Mouse (Mus musculus) megakaryocyte-erythroid progenitor cell, adult 5 weeks (primary cell): ENCODE results near the gene Impdh2. TPM values are rescaled to one million over a fixed set of nuclear protein-coding genes. Genes with fewer than 3 reads are reported as not detected.

ENCODE experiments used
- polyA plus RNA-seq: library from polyadenylated mRNA; stranded (reverse); fragments of >175 nt; gene quantifications from 2 replicates; pipeline ENCODE4 v1.2.3, GENCODE M21; 2012

The Impdh2 gene
- polyA plus RNA-seq, result 127 and 152 TPM in 2 replicates

DNA sequence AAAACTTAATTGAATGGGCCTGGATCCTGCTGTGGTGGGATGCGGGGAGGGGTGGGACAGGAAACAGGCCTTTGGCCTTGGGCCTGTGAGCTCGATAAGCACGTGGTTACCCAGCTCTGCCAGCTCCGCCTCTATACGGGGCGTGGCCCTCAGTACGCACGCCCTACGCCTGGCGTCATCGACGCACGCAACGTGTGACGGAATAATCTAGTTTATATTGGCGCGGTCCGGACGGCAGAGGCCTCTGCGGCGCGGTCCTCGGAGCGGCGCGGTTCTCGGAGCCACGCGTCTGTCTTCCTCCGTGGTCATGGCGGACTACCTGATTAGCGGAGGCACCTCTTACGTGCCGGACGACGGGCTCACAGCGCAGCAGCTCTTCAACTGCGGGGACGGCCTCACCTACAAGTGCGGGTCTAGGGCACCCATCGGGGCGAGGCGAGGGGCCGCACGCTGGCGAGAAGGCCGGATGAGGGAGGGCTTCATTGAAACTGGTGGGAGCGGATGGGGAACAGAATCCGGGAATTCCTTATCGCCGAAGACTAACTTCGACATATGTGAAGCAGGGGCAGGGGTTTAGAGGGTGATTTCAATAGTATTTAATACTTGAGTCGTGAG lies at the start of gene Impdh2:
TSS of gene Impdh2 (plus strand) at position 60 of the 615 bp plus-strand sequence.

DNA sequence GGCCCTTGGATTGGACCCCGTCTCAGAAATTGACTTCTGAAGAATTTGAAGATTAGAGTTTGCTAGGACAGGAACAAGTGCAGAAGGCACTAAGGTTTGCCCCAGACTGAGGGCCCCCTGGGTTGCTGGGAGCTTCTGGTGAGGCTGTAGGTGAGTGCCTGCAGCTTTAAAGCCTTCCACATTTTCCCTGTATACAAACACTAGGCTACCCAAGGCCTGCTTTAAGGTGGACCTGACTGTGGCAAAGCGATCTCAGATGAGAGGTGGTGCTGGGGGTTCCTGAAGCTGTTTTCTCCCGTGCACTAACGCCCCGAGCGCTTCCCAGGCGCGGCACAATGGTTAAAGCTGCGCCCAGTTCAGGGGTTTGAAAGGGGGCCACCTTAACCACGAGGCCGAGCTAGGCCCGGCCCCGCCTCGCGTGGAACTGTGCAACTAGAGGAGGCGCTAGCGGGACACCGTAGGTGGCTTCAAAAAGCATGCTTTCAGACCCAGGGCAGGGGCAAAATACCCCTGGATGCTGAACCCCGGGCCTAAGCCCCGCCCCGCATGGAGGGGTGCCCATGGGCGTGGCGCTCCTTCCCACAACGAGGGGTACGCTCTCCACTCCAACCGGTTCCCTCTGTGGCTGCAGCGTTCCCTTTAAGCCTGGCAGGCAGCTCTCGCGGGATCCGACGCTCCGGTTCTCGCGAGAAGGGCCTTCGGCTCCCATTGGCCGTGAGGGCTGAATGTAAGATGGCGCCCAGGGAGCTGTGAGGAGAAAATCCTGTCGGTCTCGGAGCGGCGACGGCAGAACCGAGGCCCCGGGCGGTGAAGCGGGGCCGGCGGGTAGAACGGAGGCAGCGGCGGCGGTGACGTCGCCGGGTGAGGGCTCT lies 43.5 kb upstream of the Impdh2 start, which contains the start of gene Qrich1:
TSS of gene Qrich1 (plus strand) at position 427 of the 872 bp plus-strand sequence.

DNA sequence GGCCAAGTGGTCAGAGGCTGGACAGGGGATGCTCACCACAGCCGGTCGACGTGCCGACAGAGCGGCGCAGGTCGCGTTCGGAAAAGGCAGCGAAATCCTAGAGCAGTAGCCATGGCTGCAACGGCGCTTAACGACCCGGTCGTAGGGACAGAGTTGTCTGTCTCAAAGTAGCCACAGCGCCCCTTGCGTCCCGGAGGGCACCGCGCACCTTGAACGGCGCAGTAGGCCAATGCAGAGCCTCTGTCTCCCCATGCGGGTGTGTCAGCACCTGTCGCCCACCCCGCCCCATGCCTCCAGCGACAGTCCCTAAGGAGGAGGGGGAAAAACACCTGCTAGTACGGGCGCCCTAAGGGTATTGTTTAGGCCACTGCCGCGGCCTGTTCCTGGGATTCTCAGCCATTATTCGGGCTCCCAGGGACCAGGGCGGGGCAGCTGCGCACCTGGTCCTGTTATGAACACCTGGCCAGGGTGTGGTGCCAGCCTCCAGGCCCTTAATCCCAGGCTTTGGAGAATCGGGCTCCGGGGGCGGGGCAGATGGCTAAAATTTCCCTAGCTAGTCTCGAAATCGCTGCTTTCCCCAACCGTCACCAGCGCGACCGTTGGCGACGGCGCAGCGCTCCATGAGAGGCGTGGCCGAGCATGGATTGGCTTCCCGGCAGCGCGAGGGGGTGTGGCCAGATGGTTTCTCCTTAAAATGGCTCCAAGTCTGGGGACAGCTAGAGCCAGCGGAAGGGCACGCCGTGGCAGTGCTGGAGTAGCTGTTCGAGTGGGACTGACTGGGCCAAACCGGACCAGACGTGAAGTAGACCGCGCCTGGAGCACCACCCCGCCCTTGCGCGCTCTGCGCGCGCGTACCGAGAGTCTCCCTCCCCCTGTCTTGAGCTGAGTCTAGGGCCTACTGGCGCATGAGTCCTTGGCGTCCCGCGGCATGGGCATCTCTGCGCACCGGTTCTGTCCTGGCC lies 7.0 kb downstream of the Impdh2 start, which contains the start of gene Ndufaf3:
TSS of gene Ndufaf3 (minus strand) at position 620 of the 962 bp plus-strand sequence.

DNA sequence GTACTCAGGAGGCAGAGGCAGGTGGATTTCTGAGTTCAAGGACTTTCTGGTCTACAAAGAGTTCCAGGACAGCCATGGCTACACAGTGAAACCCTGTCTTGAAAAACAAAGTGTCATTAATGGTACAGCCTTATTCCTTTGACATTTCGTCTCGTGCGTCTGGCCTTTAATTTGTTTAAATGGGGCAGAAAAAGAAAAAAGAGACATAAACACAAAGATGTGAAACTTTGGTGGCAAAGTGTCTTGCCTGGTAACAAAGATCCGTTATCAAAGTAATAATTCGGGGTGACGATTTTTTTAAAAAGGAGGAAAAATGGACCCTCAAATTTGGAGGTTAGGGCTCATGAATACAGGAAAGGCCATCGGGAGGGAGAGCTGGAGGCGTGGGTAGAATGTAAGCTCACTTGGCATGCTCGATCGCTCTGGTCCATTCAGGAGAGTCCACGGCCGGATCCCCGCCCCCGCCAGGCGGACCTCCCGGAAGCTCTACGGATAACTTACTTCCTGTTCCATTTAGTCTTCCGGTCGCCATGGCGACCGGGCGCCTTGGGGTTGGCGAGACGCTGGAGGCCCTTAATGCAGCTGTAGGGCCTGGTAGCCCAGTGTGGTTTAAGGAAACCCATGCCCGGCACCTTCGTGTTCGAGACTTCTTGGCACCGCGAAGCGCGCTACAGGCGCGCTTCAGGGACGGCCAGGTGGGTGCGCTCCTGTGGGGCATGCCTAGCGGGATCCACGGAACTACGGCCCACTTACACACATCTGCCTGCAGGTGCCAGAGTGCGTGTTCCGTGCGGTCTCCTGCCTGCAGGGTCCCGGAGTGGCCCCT lies 9.5 kb downstream of the Impdh2 start, which contains the start of gene Dalrd3:
TSS of gene Dalrd3 (plus strand) at position 506 of the 826 bp plus-strand sequence.

DNA sequence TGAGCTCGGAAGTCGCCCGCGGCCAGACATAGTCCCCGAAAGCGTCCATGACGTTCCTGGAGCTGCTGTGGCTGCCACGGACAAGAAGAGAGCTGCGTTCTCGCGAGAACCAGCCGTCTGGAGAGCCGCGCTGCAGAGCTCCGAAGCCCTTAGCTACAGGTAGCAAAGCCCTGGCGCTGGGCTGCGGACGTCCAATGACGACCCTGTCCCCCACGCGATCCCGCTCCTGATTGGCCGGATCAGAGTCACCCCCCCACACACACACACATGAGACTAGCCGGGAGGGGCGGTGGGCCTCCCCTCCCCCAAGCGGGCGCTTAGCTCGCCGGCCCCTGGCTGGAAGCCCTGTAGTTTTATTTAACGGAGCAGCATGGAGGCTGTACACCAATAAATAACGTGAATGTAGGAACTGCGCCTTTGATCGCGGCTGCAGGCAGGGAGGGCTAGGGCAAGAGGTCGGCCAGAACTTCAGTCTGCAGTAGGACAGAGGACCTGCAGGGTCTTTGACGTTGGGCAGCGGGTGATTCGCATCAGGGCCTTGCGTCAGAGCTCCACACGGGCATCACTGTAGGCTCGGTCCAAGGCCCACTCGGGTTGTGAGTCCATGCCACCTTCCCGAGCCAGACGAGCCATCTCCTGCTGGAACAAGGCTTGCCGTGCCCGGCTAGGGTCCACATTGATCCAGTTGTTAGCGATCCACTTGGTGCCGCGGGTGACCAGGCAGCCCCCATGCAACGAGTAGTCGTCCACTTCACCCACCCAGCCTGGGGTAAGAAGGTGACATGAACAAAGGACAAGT lies 18.7 kb downstream of the Impdh2 start, which contains the start of gene Wdr6:
TSS of gene Wdr6 (minus strand) at position 195 of the 799 bp plus-strand sequence.

DNA sequence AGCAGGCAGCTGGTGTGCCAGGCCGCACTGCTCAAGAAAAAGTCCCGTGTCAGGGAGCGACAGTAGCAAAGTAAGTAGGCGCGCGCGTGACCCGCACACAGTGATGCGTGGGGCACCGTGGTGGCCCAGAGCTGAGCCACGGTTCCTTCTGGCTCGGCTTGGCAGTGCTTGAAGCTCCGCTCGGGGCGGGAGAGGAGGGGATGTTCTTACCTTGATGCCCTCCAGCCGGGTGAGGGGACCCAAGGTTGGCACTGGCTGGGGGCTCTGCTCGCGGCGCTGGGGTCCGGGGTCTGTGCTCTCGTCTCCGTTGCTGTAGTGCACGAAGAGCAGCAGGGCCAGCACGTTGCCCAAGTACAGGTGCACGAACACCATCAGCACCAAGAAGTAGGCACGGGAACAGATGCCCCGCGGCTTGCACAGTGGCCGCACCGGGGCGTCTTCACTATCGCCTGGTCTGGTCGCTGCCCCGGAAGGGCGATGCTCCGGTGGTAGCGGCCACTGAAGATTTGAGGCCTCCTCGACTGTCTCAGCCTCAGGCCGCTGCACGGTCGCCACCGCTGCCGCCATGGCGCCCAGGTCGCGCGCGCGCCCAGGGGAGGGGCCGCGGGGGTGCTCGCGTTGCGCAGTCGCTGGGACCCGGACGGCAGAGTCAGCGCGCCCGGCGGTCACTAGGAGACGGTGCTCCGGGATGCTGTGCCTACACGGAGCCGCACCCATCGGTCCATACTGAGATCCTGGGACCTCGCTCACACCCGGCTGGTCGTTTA lies 37.1 kb downstream of the Impdh2 start, which contains the start of gene P4htm:
TSS of gene P4htm (minus strand) at position 670 of the 767 bp plus-strand sequence.

Other genes starting within 250 kb of the Impdh2 start
- gene Gpx1, start 221.4 kb upstream of the Impdh2 start, polyA plus RNA-seq, result 608 and 718 TPM in 2 replicates
- gene Usp4, start 212.4 kb upstream of the Impdh2 start, polyA plus RNA-seq, result 70.5 and 73.8 TPM in 2 replicates
- 1.7 and 3.6 TPM in 2 replicates for gene 1700102P08Rik, start 167.5 kb upstream of the Impdh2 start, polyA plus RNA-seq
- 0.04 and 0.11 TPM in 2 replicates for gene Ccdc36, start 131.8 kb upstream of the Impdh2 start, polyA plus RNA-seq
- gene BC048562, start 123.8 kb upstream of the Impdh2 start, polyA plus RNA-seq, result not detected in 2 replicates
- gene Ccdc71, start 99.8 kb upstream of the Impdh2 start, polyA plus RNA-seq, result 13.1 and 13.7 TPM in 2 replicates
- 16.9 and 18.1 TPM in 2 replicates for gene Klhdc8b, start 98.7 kb upstream of the Impdh2 start, polyA plus RNA-seq
- 0.40 and 0.66 TPM in 2 replicates for gene Lamb2, start 80.5 kb upstream of the Impdh2 start, polyA plus RNA-seq
- 150 and 194 TPM in 2 replicates for gene Usp19, start 69.7 kb upstream of the Impdh2 start, polyA plus RNA-seq
- gene Qars, start 52.6 kb upstream of the Impdh2 start, polyA plus RNA-seq, result 117 and 129 TPM in 2 replicates
- gene Qrich1, start 43.5 kb upstream of the Impdh2 start, polyA plus RNA-seq, result 101 and 122 TPM in 2 replicates
- 12.2 and 15.7 TPM in 2 replicates for gene Ndufaf3, start 7.1 kb downstream of the Impdh2 start, polyA plus RNA-seq
- gene Dalrd3, start 9.6 kb downstream of the Impdh2 start, polyA plus RNA-seq, result 121 and 172 TPM in 2 replicates
- gene Wdr6, start 18.5 kb downstream of the Impdh2 start, polyA plus RNA-seq, result 10.9 and 13.4 TPM in 2 replicates
- gene P4htm, start 37.4 kb downstream of the Impdh2 start, polyA plus RNA-seq, result 3.3 and 5.9 TPM in 2 replicates
- 112 and 130 TPM in 2 replicates for gene Arih2, start 89.1 kb downstream of the Impdh2 start, polyA plus RNA-seq
- 10.8 and 12.1 TPM in 2 replicates for gene Slc25a20, start 101.8 kb downstream of the Impdh2 start, polyA plus RNA-seq
- 9.0 and 9.9 TPM in 2 replicates for gene Prkar2a, start 129.0 kb downstream of the Impdh2 start, polyA plus RNA-seq
- 34.6 and 44.4 TPM in 2 replicates for gene Ip6k2, start 223.5 kb downstream of the Impdh2 start, polyA plus RNA-seq
- 13.0 and 23.5 TPM in 2 replicates for gene Nckipsd, start 248.1 kb downstream of the Impdh2 start, polyA plus RNA-seq